Mouse (Mus musculus): ENCODE measurements around the gene Iqce.
A peak's percentile ranks its signal among the peaks of the same experiment; 100 is the strongest.

Gene Iqce

DNA sequence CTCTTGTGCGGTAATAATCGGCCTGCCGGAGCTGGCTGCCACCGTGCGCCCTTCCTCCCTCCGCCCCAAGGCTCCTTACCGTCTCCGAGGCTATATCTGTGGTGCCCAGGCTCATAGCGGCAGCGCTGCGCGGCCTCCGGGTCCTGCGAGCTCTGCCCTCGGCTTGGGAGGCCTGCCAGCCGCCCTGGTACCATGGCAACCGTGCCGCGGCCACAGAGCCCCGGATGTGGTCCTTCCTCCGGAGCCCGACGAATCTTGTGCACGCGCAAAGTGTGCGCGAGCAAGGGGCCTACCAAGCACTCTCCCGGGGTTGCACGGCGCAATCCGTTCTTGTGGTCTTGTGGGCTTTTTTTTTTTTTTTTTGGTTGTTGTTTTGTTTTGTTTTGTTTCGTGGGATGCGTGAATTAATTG is at the start of gene Iqce:
Gene Iqce (minus strand): TSS at position 276 of the 411 bp plus-strand sequence.
- DNase-seq (ENCODE audit: low read depth), result peak; percentile 91

DNA sequence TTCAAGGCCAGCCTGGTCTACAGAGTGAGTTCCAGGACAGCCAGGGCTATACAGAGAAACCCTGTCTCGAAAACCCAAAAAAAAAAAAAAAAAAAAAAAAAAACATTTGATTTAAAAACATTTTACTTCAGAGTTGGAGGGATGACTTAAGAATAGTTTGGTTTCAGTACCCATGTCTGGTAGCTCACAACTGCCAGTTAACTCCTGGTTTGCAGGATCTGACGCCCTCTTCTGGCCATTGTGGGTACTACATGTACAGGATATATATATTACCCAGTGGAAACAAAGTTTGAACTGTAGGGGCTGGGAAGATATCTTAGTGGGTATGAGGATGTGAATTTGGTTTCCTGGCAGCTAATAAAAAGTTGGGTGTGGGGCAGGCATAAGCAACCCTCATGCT is 48.7 kb upstream of the Iqce start:
- peak; percentile 68 for DNase-seq (ENCODE audit: low read depth)

DNA sequence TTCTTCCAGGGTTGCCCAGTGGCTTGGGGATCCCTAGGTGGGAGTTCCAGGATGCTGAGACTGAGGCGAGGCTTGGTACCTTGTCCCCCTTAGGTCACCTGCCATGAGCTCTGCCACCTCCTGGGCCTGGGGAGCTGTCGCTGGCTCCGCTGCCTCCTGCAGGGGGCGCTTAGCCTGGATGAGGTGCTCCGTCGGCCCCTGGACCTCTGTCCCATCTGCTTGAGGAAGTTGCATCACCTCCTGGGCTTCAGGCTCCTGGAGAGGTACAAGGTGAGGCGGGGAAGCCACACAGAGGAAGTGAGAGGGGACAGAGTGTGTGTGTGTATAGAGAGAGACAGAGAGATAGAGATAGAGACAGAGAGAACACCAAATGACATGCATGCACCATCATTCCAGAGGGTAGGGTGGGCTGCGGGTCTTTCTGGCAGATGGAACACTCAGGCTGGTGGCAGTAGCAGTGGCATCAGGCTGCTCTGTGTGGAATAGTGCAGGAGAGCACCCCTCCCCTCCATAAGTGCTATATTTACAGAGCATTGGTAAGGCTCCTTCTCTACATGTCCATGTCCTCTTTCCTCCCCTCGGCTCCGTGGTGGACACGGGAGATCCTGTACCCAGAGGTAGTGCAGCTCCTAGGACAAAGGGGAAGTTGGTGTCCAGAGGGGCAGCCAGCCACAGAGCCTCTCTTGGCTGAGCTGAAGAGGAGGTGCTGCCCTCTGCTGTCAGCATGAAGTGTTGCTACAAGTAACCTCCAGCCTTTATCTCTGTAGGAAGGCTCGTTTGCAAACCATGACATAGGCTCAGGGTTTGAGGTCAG is 47.1 kb upstream of the Iqce start:
- DNase-seq (ENCODE audit: low read depth), result peak; percentile 94

- DNase-seq (ENCODE audit: low read depth), result no peak
Measured at GRCm38 (mm10) chr5:140748425-140748824, 46.2 kb upstream of the Iqce start.

DNA sequence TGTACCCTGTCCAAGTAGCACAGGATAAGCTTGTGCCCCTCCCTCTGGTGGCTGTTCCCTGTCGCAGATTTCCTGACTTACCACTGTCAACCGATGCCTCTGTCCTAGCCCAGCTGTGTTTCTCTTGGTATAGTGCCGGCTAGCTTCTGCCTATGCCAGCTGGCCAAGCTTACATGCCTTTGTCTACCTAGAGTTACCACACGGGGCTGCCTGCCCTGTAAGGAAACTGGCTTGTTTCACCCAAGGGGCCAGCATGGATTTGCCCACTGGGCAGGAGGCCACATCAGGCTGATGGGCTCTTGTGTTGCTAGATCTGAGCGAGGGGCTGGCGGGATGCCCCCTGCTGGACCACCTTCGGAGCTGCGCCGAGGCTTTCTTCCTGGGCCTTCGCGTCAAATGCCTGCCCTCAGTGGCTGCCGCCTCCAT is 41.5 kb upstream of the Iqce start:
- DNase-seq (ENCODE audit: low read depth), result no peak

DNA sequence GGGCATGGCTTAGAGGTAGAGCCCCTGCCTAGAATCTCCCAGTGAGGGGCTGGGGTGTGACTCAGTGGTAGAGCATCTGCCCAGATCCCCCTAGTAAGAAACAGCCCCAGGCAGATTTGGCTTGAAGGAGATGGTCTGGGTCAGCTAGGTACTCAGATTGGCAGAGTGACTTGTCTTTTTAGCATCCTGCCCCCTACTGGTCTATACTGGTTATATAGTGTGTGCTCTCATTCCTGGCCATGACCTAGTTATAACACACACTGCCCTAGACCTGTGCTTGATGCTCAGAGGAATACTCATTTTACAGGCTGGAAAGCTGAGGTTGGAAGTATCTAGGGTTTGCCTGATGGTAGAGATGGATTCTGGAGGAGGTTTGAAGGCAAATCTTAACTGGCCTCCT is 39.7 kb upstream of the Iqce start:
- peak; percentile 83 for DNase-seq (ENCODE audit: low read depth)

DNA sequence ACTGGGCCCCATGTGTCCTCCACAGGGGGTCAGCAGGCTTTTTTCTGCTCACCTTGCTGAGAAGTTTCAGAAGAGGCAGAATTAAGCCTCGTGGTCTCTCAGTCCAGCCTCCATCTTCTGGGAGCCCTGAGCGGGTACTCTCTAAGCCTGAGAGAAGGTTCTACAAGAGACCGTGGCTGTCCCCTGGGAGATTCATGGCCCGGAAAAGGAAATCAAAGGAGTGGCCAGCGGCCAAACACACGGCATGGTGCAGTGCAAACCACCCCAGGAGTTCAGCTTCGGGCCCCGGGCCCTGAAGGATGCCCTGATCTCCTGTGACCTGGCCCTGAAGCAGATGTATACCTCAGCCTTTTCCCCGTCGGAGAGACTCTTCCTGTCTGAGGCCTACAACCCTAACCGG is 38.9 kb upstream of the Iqce start:
- DNase-seq (ENCODE audit: low read depth), result no peak

DNA sequence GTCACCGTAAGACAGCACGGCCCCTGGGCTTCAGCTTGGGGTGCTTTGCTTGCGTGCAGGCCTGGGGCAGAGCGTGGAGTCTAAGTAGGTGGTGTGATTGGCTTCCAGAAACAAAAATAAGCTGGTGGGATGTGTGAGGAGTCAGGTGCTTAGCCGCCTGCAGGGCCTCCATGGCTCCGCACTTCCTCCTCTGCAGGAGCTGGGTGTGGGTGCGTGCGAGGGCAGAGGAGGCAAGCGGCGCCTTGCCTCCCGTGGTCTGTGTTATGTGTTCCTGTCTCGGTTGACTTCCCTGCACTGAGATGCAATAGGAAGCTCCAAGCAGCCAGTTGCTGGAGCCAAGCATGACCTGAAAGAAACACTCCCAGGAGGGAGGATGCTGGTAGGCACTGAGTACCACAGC is 37.6 kb upstream of the Iqce start:
- no peak for DNase-seq (ENCODE audit: low read depth)

GRCm38 (mm10) chr5:140736166-140736565 is 34.0 kb upstream of the Iqce start:
- no peak for DNase-seq (ENCODE audit: low read depth)

GRCm38 (mm10) chr5:140735297-140735696 is 33.1 kb upstream of the Iqce start:
- no peak for DNase-seq (ENCODE audit: low read depth)

- DNase-seq (ENCODE audit: low read depth), result peak; percentile 34
Measured at GRCm38 (mm10) chr5:140733336-140733735, 31.2 kb upstream of the Iqce start.

DNA sequence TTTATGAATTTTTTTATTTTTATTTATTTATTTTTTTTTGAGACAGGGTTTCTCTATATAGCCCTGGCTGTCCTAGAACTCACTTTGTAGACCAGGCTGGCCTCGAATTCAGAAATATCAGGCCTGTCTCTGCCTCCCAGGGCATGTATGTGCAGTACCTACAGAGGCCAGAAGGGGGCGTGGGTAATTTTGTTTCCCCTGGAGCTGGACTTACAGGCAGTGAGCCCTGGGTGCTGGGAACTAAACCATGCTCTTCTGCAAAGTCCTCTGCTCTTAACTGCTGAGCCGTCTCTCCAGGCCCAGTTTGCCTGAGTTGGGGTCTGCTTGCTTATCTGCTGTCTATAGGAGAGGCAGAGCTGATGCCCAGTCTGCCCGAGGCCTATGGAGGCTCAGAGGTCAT is 30.0 kb upstream of the Iqce start:
- peak; percentile 22 for DNase-seq (ENCODE audit: low read depth)

GRCm38 (mm10) chr5:140731040-140731797 is 29.0 kb upstream of the Iqce start:
- DNase-seq (ENCODE audit: low read depth), result peak; percentile 88

DNA sequence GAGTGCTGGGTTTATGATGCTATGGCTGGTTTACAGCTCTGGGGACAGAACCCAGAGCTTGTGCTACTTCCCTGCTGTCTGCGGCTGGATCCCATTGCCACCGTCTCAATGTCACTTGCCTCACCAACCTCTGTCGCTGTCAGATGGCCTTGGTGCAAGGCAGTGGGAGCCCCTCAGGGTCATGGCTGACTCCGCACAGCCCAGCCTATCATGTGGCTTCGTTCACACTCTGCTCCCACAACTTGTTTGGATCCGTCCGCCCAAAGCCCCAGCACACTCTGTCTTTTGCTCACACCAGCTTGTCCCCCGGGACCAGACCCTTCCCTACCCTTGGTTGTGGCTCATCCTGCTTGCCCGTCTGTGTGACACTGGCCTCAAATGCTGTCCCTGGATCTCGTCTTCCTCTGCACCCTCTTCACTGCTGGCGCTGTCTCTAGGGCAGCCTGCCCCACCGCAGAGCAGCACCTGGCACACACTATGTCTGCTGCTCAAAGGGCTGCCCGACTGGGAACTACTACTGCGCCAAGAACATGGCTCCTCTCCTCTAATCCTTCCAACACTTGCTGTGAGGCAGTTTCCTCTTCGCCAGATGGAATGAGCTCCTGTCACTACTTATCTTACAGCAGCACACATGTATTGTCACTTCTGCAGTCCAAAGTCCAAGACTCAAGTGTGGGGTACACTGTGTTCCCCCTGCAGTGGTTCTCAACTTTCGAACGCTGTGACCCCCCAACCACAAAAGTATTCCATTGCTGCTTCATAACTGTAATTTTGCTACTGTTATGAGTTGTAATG is 25.0 kb upstream of the Iqce start:
- DNase-seq (ENCODE audit: low read depth), result no peak

GRCm38 (mm10) chr5:140726062-140726839 is 24.1 kb upstream of the Iqce start:
- no peak for DNase-seq (ENCODE audit: low read depth)

GRCm38 (mm10) chr5:140723822-140724221 is 21.6 kb upstream of the Iqce start, which contains the start of gene Amz1:
Gene Amz1 (plus strand): TSS chr5:140724127.
- no peak for DNase-seq (ENCODE audit: low read depth)

GRCm38 (mm10) chr5:140722121-140722520 is 19.9 kb upstream of the Iqce start:
- DNase-seq (ENCODE audit: low read depth), result no peak

DNA sequence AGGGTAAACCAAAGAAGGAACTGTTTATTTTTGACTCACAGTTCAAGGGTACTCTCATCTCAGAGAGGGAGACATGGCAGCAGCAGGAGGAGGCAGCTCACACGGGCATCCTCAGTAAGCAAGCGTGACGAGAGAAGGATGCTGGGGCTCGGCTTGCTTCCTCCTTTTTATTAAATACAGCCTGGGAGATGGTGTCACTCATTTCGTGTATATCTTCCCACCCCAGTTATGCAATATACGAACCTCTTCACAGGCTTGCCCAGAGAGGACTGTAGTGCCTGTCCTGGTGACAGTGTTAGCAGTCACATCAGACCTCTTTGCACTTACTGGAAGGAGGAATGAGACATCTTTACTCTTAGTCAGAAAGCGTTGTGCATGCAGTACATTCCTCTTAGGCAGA is 18.6 kb upstream of the Iqce start:
- DNase-seq (ENCODE audit: low read depth), result no peak

DNA sequence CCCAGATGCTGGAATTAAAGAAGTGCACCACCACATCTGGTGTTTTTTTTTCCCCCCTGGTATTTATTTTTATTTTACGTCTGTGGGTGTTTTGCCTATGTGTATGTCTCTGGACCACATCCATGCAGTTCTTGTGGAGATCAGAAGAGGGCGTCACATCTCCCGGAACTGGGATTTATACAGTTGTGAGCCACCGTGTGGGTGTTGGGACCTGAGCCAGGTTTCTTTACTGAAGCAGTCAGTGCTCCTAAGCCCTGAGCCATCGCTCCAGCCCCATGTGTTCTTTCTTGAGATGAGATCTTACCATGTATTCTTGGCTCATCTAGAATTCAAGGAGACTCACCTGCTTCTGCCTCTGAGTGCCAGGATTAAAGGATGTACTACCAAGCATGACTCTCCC is 8.9 kb upstream of the Iqce start:
- DNase-seq (ENCODE audit: low read depth), result no peak

DNA sequence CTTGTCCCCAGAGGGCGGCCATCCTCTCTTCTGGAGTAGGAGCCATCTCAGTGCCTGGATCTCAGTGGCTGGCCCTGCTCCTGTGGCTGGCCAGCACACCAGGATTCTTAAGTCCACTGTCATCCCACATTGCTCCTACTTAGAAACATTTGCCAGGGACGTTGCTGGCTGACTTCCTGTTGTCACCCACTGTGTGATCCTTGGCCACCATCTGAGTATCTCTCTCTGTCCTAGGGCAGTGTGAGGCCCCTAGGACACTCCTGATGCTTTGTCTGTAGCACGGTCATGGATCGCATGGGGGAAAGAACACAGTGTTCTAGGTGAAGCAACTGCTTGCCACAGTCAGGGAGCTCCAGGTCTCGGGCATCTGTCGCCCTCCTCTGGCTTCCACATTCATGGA is 8.1 kb upstream of the Iqce start:
- DNase-seq (ENCODE audit: low read depth), result no peak

- DNase-seq (ENCODE audit: low read depth), result peak; percentile 56
Measured at GRCm38 (mm10) chr5:140705501-140706171, 3.5 kb upstream of the Iqce start.
